Mouse (Mus musculus): ENCODE data around the gene 2310034G01Rik.

DNA sequence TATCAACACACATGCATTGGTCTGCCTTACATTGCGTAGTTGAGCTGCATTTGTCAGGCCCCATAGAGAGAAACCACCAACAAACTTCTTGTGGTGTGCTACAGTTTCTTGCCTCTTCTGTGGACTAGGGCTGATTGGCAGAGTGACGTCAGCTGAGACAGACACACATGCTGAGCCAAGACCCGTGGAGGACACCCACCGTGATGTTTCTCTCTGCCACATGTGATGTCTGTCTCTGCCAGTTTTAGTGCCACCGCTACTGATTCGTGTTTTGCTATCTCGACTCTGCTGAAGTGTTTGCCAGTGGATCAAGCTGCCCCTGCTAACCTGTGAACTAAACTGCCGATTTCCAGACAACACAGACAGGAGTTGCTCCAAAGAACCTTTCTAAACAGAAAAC is 12.0 kb upstream of the 2310034G01Rik start:
- TF ChIP-seq JUND (conservative IDR thresholded peaks at IDR 0.05; ENCODE audit: low read depth, low read length), result no peak
- no peak for TF ChIP-seq CTCF (conservative IDR thresholded peaks at IDR 0.05 in 1 of 2, IDR thresholded peaks at IDR 0.05 in 1 of 2; ENCODE audit: low read depth in 2 of 2, low read length in 2 of 2)
- TF ChIP-seq POLR2A (IDR thresholded peaks at IDR 0.05; ENCODE audit: low read depth, low read length), result no peak
- no peak for TF ChIP-seq GABPA (IDR thresholded peaks at IDR 0.05; ENCODE audit: insufficient replicate concordance, low read depth, low read length)
- TF ChIP-seq POLR2AphosphoS2 (IDR thresholded peaks at IDR 0.05; ENCODE audit: low read depth, low read length), result no peak
- no peak for TF ChIP-seq MEF2A (IDR thresholded peaks at IDR 0.05; ENCODE audit: borderline replicate concordance, low read depth, low read length)
- no peak for TF ChIP-seq USF2 (conservative IDR thresholded peaks at IDR 0.05; ENCODE audit: low read depth, low read length)
- TF ChIP-seq EP300 (IDR thresholded peaks at IDR 0.05; ENCODE audit: low read length), result no peak
- no peak for TF ChIP-seq SIN3A (IDR thresholded peaks at IDR 0.05; ENCODE audit: low read length)
- TF ChIP-seq TCF12 (IDR thresholded peaks at IDR 0.05; ENCODE audit: low read depth, low read length), result no peak
- TF ChIP-seq RAD21 (IDR thresholded peaks at IDR 0.05; ENCODE audit: low read depth, low read length), result no peak
- no peak for TF ChIP-seq KAT2A (IDR thresholded peaks at IDR 0.05; ENCODE audit: insufficient replicate concordance, low read length)
- no peak for TF ChIP-seq MAFK (IDR thresholded peaks at IDR 0.05; ENCODE audit: insufficient replicate concordance, low read length)
